Mouse (Mus musculus): ENCODE results near the gene Usp6nl. TPM values are rescaled to one million over a fixed set of nuclear protein-coding genes. Genes with fewer than 3 reads are reported as not detected.
A peak's percentile ranks its signal among the peaks of the same experiment; 100 is the strongest.

Gene Usp6nl
- polyA plus RNA-seq, 2 experiments: 7.5 to 11.9 TPM

DNA sequence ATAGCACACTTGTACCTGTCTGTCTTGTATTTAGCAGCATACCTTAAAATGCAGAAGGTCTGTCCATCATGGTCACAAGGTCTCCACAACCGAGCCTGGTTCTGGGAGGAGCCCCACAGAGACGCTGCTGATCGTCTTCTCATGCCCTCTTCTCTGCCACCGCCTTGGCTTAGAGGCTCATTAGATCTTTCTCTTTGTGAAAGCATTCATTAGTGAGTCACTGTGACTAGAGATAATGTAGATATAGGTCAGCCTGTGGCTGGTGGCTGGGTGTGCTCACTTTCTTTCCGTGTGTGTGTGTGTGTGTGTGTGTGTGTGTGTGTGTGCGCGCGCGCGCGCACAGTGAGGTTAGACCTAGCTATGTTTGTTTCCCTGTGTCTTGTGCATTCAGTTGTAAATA, 94.7 kb downstream of the Usp6nl start:
- Histone ChIP-seq H3K4me3 (replicated peaks; ENCODE audit: low read length) (no peak overlapping the region), H3K4me1 (ENCODE audit: control insufficient read depth, insufficient read depth, low read length) (no peaks in the 10 kb centered on the region), H3K27me3 (ENCODE audit: control insufficient read depth, insufficient read depth, low read length) (no peaks in the 10 kb centered on the region), H3K9me3 (ENCODE audit: control insufficient read depth, low read length) (no peaks in the 10 kb centered on the region), H3K27ac (replicated peaks; ENCODE audit: low read depth, low read length) (no peak overlapping the region), H3K4me2 (replicated peaks; ENCODE audit: low read depth, low read length, severe bottlenecking) (no peak overlapping the region), H3K36me3 (ENCODE audit: control insufficient read depth, insufficient read depth, low read length) (peaks cover 22% of the 10 kb centered on the region), H3K9ac (ENCODE audit: low read depth, low read length, severe bottlenecking) (no peak overlapping the region)
- ATAC-seq (ENCODE audit: low FRiP score, low read depth): no peak
- no peak for TF ChIP-seq POLR2A (IDR thresholded peaks at IDR 0.05; ENCODE audit: borderline replicate concordance, extremely low read depth, insufficient read depth, insufficient read length)
- WGBS: 91% methylated on average over 11 of the region's 11 CpGs
- no peak for DNase-seq (ENCODE audit: low spot score)

GRCm38 (mm10) chr2:6423661-6424550, 101.4 kb downstream of the Usp6nl start:
- no peak overlapping the region for H3K4me2 ChIP-seq (replicated peaks; ENCODE audit: low read depth, low read length, severe bottlenecking)
- H3K36me3 ChIP-seq (ENCODE audit: control insufficient read depth, insufficient read depth, low read length): peaks cover 37% of the 10 kb centered on the region
- H3K4me3 ChIP-seq (replicated peaks; ENCODE audit: low read length): no peak overlapping the region
- no peaks in the 10 kb centered on the region for H3K4me1 ChIP-seq (ENCODE audit: control insufficient read depth, insufficient read depth, low read length)
- H3K9me3 ChIP-seq (ENCODE audit: control insufficient read depth, low read length): no peaks in the 10 kb centered on the region
- H3K27ac ChIP-seq (replicated peaks; ENCODE audit: low read depth, low read length): no peak overlapping the region
- WGBS: 78% methylated on average over 24 of the region's 24 CpGs
- no peak overlapping the region for H3K9ac ChIP-seq (ENCODE audit: low read depth, low read length, severe bottlenecking)
- no peak for TF ChIP-seq POLR2A (IDR thresholded peaks at IDR 0.05; ENCODE audit: borderline replicate concordance, extremely low read depth, insufficient read depth, insufficient read length)
- H3K27me3 ChIP-seq (ENCODE audit: control insufficient read depth, insufficient read depth, low read length): no peaks in the 10 kb centered on the region
- ATAC-seq (ENCODE audit: low FRiP score, low read depth) (peak; percentile 55), DNase-seq (ENCODE audit: low spot score) (peak; percentile 12)

DNA sequence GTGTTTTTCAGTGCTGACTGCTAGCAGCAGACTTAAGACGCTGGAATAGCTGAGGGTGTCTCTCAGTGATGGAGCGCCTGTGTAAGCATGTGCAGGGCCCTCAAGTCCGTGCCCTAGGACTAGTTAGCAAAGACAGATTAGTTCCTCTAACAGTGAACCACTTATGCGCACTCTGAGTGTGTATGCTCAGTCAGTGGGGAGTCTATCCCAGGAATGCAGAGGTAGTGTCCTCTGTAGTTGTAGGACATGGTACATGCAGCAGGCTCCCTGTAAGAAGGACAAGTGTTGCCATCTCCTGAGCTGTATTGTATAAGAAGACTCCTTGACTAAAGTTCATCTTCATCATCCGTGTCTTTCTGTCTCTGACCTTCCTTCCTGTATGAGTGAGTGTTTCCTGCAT, 102.4 kb downstream of the Usp6nl start:
- no peaks in the 10 kb centered on the region for H3K9me3 ChIP-seq (ENCODE audit: control insufficient read depth, low read length)
- no peak overlapping the region for H3K27ac ChIP-seq (replicated peaks; ENCODE audit: low read depth, low read length)
- H3K4me2 ChIP-seq (replicated peaks; ENCODE audit: low read depth, low read length, severe bottlenecking): no peak overlapping the region
- H3K27me3 ChIP-seq (ENCODE audit: control insufficient read depth, insufficient read depth, low read length): no peaks in the 10 kb centered on the region
- peaks cover 36% of the 10 kb centered on the region for H3K36me3 ChIP-seq (ENCODE audit: control insufficient read depth, insufficient read depth, low read length)
- no peak overlapping the region for H3K4me3 ChIP-seq (replicated peaks; ENCODE audit: low read length)
- ATAC-seq (ENCODE audit: low FRiP score, low read depth) (no peak), DNase-seq (ENCODE audit: low spot score) (no peak)
- TF ChIP-seq POLR2A (IDR thresholded peaks at IDR 0.05; ENCODE audit: borderline replicate concordance, extremely low read depth, insufficient read depth, insufficient read length): no peak
- H3K4me1 ChIP-seq (ENCODE audit: control insufficient read depth, insufficient read depth, low read length): no peaks in the 10 kb centered on the region
- H3K9ac ChIP-seq (ENCODE audit: low read depth, low read length, severe bottlenecking): no peak overlapping the region
- 82% methylated on average over 5 of the region's 5 CpGs for WGBS

GRCm38 (mm10) chr2:6436085-6436950, 113.9 kb downstream of the Usp6nl start:
- H3K9me3 ChIP-seq (ENCODE audit: control insufficient read depth, low read length): no peaks in the 10 kb centered on the region
- no peak overlapping the region for H3K27ac ChIP-seq (replicated peaks; ENCODE audit: low read depth, low read length)
- DNase-seq (ENCODE audit: low spot score): peak; percentile 56
- 77% methylated on average over 16 of the region's 16 CpGs for WGBS
- no peak for TF ChIP-seq POLR2A (IDR thresholded peaks at IDR 0.05; ENCODE audit: borderline replicate concordance, extremely low read depth, insufficient read depth, insufficient read length)
- H3K4me3 ChIP-seq (replicated peaks; ENCODE audit: low read length): no peak overlapping the region
- H3K4me2 ChIP-seq (replicated peaks; ENCODE audit: low read depth, low read length, severe bottlenecking): no peak overlapping the region
- H3K27me3 ChIP-seq (ENCODE audit: control insufficient read depth, insufficient read depth, low read length): no peaks in the 10 kb centered on the region
- H3K9ac ChIP-seq (ENCODE audit: low read depth, low read length, severe bottlenecking): no peak overlapping the region
- peaks cover 33% of the 10 kb centered on the region for H3K36me3 ChIP-seq (ENCODE audit: control insufficient read depth, insufficient read depth, low read length)
- H3K4me1 ChIP-seq (ENCODE audit: control insufficient read depth, insufficient read depth, low read length): no peaks in the 10 kb centered on the region
- ATAC-seq (ENCODE audit: low FRiP score, low read depth): peak; percentile 82

- Histone ChIP-seq H3K9me3 (ENCODE audit: control insufficient read depth, low read length) (no peaks in the 10 kb centered on the region), H3K27me3 (ENCODE audit: control insufficient read depth, insufficient read depth, low read length) (no peaks in the 10 kb centered on the region), H3K9ac (ENCODE audit: low read depth, low read length, severe bottlenecking) (no peak overlapping the region), H3K4me2 (replicated peaks; ENCODE audit: low read depth, low read length, severe bottlenecking) (no peak overlapping the region), H3K27ac (replicated peaks; ENCODE audit: low read depth, low read length) (no peak overlapping the region), H3K36me3 (ENCODE audit: control insufficient read depth, insufficient read depth, low read length) (peaks cover 34% of the 10 kb centered on the region), H3K4me1 (ENCODE audit: control insufficient read depth, insufficient read depth, low read length) (no peaks in the 10 kb centered on the region), H3K4me3 (replicated peaks; ENCODE audit: low read length) (no peak overlapping the region)
- no peak for TF ChIP-seq POLR2A (IDR thresholded peaks at IDR 0.05; ENCODE audit: borderline replicate concordance, extremely low read depth, insufficient read depth, insufficient read length)
- ATAC-seq (ENCODE audit: low FRiP score, low read depth): no peak
- 87% methylated on average over 9 of the region's 9 CpGs for WGBS
- DNase-seq (ENCODE audit: low spot score): no peak
Observed at GRCm38 (mm10) chr2:6441688-6442087, 119.2 kb downstream of the Usp6nl start.

All from limb, embryonic 14.5 days (tissue).